Mouse (Mus musculus) kidney, postnatal 10 days (tissue): ENCODE measurements at regions not wholly inside any gene's neighbourhood (a gene's known extent, or its start where the extent isn't known, plus 50 kb on each side); places are given as distances from the start of the nearest gene placed in this dataset.

Experiments used
- DNase-seq: peaks from one replicate; pipeline ENCODE4 v3.0.0; 2021; ENCODE audit warnings: mixed read lengths

DNA sequence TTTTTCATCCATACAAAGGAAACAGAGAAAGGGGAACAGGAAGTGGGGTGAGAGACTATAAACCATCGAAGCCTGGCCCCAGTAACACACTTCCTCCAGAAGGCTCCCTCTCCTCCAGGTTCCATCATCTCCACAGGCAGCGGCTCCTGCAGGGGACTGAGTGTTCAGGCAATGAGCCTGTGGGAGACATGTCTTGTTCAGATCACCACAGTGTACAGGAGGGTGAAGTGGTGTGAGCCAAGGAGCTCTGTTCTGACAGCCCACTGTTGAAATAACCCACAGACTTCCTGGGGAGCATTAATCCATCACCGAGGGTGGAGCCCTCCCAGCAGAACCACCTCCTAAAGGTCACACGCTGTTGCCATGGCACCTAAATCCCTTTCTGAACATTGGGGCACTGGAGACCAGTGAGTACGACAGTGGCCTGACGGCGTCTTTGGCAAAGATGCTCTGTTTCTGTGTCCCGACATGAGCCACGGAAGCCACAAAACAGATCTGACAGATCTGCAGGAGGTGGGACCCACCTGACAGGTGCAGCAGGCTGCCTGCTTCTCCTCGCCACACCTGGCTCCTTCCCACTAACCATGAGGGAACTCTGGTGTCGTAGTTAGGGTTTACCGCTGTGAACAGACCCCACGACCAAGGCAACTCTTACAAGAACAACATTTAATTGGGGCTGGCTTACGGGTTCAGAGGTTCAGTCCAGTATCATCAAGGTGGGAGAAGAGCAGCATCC, 60.9 kb downstream of the Psmg1 start:
- DNase-seq: no peak

DNA sequence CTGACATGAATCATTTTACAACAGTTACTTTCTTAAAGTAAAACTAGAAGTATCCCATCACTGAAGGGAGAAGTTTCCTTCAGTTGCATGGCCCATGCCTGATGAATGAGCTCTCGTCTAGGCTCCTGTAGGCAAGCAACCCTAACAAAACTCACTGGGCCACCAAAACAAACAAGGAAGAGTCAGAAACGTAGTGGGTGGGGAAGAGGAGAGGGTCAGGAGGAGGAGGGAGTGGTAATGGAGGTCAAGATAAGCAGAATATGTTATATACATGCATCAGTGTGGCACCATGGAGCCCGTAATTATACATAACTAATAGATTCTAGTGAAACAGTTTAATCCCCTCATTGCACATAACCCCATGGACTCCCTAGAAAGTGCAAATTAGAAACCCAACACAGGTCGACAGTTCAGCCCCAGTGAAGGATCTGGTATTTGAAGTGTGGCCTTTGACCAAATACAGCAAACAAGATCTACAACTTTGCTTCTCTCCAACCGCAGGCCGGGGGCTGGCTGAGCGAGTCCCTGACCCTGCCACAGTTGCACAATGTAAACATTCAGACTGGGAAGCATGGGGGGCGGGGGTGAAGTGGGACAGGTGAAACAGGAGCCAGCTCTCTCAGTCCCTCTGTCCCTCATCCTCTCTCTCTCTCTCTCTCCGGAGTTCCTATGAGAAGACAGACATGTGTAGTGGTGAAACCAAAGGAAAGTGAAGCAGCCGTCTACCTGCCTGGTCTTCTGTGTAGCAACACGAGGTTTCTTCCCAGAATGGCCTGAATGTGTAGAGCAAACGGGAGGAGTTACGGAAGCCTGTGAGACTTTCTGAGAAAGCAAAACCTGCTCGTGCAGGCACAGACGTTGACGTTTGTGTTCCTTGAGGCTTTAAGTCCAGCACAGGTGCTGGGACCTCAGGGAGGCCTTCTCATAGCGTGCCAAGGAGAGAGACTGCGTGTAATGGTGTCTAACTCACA, 62.2 kb downstream of the Psmg1 start:
- no peak for DNase-seq

DNA sequence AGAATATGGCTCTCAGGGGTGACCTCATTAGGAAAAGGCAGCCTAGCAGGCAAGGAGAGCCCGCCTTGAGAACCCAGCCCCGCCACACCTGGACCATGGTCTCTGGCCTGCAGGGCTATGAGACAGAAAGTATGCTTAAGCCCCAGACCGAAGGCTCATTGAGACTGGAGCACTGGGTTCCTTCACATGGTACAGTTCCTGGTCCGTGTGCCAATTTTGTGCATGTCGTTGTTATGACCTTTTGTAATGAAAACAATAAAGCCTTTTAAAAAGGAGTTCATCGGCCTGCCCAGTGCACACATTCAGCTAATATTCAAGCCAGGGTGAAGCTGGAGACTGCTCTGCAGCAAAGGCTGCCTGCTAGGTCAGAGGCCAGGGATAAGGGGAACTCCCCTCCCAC, 64.2 kb downstream of the Psmg1 start:
- no peak for DNase-seq

DNA sequence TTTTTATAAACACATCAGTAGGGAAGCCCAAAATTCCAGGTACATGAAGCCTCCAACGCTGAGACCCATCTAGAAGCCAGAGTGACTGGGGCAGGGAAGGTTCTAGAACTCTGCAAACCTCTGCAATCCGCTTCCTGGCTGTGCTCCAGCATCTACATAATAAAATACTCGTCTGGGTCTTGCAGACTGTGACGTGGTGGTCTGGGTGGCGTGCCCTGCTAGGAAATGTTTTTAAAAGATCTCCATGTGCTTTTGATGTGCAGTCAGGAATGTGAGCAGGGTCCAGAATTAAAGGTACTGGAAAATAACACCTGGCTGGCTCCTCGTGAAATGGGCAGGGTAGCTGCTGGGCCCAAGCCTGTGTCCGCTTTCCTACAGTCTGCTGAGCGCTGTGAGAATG, 66.0 kb downstream of the Psmg1 start:
- DNase-seq: no peak

DNA sequence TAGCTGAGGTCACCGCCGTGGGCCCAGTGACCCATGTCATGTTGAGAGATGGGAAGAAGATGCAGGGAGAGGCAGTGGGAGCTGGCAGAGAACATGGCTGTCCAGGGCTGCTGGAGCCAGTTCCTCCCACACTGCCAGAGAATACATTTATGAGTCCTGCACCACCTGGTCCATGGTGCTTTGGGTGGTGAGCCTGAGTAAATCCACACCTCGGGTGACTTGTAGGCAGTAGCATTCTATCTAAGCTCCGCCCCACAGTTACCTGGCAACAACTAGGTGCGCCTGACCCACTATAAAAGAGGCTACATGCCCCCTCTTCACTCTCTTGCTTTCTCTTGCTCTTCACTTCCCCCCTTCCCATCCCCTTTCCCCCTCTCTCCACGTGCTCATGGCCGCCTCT, 66.8 kb downstream of the Psmg1 start:
- DNase-seq: no peak

DNA sequence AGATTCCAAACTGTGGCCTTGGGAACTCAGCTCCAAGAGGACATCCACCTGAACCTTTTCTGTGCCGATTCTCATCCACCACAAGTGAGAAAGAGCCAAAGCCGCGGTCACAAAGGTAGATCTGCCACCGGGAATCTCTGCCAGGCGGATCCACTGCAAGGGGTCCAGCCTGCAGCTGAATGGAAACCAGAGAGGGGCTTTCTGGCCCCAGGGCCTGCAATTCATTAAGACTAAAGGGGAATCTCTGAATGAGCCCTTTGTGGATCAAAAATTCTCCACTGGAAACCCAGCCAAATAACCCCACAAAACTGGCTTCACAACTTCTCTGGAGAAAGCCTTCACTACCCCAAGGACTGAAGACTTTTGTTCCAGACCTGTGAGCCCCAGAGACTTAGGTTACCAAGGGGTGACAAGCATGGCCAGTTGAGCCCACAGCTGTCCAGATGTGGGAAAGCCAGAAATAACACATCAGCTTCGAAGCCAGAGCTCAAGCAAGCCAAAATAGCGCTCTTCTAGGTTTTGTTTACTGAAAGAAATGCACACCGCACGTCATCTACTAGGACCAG, 68.3 kb downstream of the Psmg1 start:
- DNase-seq: no peak

DNA sequence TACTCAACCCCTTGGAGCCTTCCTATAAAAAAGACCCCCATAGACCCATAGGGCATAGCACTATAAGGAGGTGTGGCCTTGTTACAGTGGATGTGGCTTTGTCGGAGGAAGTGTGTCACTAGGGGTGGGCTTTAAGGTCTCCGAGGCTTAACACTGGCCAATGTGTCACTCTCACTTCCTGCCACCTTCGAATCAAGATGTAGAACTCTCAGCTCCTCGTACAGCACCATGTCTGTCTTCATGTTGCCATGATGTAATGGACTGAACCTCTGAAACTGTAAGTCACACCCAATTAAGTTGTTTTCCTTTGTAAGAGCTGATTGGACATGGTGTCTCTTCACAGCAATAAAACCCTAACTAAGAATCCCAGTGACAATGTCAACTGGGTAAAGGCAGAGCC, 69.6 kb downstream of the Psmg1 start:
- DNase-seq: no peak

DNA sequence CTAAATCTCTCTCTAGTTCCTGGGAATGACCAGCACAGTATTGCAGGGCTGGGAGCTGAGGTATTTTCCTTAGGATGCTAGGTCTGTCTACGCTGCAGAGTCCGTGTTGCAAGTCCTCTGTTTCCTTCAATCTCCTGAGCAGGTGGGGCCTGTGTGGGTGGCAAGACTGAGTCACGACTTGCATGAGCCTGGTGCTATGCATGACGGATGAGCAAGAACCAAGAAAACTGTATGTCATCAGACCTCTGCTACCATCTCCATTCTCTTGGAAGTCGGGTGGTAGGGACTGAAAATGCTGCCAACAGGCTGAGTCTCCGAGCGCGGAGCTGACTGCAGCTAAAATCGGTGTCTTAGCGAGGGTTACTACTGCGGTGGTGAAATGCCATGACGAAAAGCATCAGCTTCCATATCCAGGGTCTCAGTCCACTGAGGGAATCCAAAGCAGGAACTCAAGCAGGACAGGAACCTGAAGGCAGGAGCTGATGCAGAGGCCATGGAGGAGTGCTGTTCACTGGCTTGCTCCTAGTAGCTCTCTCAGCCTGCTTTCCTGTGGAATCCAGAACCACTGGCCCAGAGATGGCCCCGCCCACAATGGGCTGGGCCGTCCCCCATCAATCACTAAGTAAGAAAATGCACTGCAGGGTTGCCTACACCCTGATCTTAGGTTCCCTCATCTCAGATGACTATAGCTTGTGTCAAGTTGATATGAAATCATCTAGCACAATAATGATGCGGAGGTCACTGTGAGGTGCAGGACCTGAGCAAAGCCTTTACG, 71.9 kb downstream of the Psmg1 start:
- no peak for DNase-seq

DNA sequence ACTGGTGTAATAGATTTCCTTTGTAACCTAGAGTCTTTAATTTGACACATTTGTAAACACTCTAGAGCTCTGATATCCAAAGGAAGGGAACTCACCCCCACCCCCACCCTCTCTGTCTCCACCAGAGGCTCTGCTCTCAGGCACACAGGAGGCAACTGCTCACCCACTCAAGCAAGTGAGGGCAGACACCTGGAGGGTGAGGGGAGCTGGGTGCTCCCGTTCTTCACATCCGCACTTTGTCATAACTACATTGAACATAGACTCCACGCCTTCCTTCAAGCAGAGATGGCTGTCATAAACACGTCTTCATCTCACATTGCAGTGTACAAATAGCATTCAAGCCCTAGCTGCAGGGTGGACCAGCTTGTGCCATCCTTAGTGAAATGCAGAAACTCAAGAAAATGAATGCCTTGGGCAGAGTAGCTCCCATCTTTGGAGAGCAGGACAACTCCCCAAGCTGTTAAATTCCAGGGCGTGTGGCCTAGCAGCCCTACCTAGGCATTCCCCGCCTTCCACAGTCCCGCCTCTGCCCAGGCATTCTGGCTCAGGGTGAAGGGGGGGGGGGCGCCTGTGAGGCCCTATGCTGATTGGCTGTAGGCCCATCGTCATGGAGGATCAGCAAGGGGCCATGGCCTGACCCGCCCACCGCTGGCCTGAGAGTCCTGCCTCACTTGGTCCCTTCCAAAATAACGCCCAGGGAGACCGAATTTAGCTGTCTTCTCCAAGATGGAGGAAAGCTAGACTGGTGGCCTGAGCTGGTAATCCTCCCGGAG, 72.9 kb downstream of the Psmg1 start:
- no peak for DNase-seq

DNA sequence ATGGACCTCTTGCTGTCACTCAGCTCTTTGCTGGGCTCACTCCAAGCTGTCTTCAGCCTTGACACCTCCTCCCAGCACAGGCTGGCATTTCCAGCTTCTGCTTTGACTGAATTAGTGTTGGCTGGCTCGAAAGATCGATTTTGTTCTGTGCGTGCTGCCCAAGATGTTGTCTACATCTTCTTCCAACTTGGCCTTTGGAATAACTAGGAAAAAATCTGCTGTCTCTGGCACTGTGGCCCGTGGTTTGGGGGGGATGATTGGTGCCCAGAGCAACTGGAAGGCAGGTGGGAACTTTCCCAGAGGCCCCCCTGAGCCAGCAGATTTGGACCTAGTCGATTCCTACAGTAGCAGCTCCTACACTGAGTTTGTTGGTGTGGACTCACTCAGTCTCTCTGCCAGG, 76.9 kb downstream of the Psmg1 start:
- DNase-seq: no peak

DNA sequence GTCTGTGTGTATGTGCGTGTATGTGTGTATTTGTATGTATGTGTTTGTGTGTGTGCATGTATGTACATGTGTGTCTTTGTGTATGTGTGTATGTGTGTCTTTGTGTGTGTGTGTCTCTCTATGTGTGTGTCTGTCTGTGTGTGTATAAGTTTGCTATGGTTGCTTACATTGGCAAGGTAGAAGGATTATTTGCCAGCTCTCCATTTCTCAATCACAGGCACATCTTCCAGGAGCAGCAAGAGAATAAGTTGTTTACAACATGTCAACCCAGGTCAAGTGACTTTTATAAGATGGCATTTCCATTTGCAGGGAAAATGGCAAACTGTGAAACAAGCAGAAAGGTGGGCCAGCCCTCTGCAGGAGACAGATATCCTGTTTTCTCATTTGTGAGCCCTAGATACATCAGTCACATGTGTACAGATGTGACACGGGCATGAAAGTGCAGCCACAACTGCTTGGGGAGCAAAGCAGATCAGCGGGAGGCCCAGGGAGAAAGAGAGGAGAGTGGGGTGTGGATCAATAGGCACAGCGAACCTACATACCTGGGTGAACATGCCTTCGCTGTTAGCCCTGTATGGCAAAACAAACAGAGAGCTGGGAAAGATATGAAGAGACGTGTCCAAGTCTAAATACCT, 86.1 kb downstream of the Psmg1 start:
- DNase-seq: no peak

DNA sequence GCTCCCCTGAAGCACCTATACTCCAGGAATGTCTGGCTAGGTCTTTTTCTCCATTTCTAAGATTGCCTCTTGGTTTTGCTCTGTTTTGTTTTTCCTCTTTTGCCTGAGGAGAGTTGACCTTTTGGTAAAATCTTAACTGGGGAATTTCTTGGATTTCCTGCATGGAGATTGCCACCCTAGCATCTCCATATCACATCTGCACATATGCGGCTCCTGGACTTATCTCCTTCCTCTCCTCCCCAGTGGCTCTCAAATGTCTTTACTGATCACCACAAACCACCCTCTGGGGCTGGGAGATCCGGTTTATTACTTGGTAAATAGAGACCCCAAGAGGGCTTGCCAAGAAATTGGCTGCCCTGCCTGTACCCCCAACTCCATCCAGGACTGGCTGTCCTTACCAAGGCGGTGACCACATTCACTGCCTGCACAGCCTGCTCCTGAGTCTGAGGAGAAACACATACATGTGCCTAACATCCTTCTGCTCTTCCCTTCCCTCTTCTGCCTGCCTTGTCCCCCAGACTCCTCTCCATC, 87.3 kb downstream of the Psmg1 start:
- no peak for DNase-seq

DNA sequence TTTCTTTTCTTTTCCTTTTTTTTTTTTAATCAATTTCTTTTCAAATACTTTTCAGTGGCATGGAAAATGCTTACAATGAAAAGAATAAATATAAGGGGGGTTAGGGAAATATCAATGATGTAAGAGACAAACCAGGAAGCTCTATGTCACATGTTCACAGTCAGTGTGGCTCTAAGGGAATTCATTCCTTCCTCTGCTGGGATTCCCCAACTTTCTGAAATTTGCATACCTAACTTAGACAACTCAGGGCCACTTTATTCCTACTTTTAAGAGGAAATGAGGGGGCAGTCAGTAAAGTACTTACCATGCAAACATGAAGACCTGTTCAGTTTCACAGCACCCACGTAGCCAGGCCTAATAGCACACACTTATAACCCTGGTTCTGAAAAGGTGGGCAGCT, 88.6 kb downstream of the Psmg1 start:
- no peak for DNase-seq

DNA sequence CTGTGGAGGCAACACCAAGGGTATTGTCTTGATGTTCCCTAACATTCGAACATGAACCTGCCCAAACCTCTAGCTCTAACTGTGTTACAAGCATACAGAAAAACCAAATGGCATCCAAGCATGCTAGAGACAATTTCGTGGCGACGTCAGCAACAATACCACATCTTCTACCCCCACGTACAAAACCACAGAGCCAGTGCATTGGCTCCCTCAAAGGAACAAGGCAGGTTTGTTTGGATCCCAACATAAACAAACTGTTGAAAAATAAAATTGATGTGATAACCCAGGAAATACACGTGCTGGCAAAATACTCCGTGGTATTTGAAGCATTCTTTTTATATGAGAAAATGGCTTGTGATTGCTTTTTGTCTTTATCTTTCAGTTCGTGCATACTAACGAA, 89.4 kb downstream of the Psmg1 start:
- DNase-seq: no peak

DNA sequence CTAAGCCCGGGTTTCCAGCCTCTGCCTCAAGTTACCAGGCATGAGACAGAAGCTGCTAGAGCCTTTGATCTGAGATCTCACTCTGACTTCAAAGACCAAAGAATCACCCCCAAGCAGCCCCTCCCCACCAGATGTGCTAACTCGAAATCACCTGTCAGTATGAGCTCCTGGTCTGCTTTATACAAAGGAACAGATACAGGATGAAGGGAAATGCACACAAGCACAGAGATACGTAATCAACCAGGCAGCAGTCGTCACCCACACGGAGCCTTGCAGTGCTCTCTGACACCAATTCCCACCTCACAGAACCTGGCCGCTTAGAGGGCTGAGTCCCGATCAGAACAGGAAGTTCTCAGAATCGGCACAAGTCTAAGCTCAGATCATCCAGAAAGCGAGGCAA, 90.6 kb downstream of the Psmg1 start:
- no peak for DNase-seq

DNA sequence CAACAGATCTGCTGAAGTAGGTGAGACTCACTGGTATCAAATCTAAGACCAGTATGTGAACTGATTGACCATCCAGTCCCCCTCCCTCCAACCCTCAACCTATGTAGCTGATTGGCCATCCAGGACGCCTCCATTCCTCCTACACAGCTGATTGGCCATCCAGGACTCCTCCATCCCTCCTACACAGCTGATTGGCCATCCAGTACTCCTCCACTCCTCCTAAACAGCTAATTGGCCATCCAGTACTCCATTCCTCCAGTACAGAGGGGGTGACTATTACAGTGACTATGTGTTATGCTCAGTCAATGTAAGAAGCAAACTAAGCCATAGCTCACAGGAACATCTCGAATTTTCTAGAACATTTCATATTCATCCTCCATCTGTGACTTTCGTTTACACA, 91.1 kb downstream of the Psmg1 start:
- no peak for DNase-seq

DNA sequence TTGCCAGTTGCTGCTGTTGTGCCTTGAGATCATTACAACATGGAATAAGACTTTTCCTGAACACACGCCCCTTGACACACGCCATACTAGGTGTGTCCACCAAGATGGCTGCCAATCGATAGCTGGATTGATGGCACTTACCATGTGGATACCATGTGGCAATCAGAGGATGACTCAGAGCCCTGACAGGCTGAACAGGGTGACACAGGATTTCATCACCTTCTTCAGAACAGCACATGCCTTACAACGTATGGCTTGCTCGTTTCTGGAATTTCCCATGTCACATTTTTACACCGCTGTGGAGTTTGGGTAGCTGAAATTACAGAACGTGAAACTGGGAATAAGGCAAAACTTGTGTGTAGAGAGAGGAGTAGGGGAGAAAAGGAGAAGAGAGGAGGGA, 92.9 kb downstream of the Psmg1 start:
- DNase-seq: no peak

DNA sequence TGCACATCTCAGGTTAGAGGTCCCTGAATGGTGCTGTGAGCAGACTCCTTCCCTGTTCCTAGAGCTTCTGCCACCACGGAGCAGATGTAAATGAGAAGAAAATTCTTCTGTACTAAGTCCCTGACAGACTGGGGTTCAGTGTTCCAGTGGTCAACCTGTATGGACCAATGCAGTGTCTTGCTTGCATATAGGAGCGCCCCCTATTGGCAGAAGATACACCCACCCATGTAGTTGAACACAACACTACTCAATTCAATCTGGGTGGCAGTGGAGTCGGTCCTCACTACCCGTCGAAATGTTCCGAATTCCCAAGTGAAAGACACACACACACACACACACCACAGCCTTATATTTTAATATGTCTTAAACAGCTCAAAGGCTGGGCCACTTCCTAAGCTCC, 94.6 kb downstream of the Psmg1 start:
- no peak for DNase-seq

DNA sequence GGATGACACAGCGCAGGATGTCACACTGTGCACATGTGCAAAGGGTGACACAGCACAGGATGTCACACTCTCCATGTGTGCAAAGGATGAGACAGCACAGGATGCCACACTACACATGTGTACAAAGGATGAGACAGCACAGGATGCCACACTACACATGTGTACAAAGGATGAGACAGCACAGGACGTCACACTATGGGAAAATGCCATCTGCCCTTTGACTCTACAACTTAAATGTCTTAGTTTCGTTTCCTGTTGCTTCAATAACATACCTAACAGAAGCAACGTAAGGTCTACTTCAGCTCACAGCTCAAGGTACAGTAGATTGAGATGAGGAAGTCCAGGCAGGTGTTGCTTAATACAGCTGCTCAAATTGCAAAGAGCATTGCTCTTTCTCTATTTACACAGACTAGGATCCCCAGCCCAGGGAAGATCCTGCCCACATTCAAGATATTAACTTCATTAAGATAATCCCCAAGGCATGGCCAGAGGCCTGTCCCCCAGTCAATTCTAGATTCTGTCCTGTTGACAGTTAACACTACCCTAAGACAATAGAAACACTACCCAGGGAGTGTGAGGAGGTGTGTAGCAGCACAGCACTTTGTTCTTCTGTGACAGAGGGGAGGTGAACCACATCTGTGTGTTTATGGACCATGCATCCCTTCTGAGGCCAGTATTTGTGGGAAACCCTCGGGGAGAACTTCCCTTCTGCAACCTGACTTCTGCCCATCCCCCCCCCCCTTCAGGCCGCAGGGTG, 97.0 kb downstream of the Psmg1 start:
- no peak for DNase-seq

DNA sequence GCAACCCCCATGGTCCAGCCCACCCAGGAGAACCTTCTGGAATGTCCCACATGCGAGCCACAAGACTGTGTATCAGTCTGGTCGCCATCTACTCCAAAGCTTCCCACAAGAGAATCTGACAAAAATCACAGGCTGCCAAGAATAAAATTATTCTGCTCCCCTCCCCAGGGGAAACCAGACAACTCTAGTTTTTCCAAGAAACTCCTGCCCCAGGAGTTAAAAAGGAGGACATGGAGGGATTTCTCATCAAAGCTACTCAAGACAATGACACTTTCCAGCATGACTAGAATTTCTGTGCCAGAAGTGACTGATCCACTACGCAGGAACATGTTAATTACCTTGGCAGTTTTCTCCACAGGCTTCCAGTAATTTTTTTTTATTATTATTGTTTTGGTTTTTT, 98.4 kb downstream of the Psmg1 start:
- DNase-seq: no peak

DNA sequence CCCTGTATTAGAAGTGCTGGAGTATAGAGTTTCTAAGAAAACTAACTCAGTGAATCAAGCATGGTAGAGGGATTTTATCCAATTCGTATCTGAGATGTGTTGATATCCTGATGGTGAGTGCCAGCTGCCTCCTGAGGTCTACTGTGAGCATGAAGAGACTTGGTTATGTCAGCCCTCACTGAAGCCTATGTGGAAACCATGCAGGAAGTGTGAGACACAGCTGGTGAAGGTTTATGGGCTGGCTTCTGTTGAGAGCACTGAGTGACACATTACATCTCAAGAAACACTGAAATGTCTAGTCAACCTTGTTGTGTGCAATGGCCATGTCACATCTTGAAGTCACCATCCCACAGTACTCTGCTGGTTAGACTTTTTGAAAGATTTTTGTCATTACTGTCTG, 104.6 kb downstream of the Psmg1 start:
- no peak for DNase-seq
